Mouse (Mus musculus) forebrain, embryonic 11.5 days (tissue): ENCODE measurements around the gene Cdh23. TPM values are rescaled to one million over a fixed set of nuclear protein-coding genes. Genes with fewer than 3 reads are reported as not detected.

ENCODE experiments used
- ATAC-seq: fragments of 200-750 bp; cut with Nextera tagmentation; replicated peaks from 2 replicates; pipeline ENCODE4 v1.8.0; 2017; ENCODE audit warnings: moderate TSS enrichment; ENCODE audit not compliant: low FRiP score
- DNase-seq: peaks from one replicate; pipeline ENCODE4 v3.0.0-alpha.2; 2017; ENCODE audit warnings: low spot score
- H3K27ac ChIP-seq: fragments of 300-500 bp; sonication (generic); 2 replicates; pipeline ENCODE4 v1.5.1; 2014; ENCODE audit warnings: low read depth, low read length
- H3K27me3 ChIP-seq: fragments of 300-500 bp; sonication (generic); 2 replicates; pipeline ENCODE4 v1.6.1; 2014; ENCODE audit warnings: mild to moderate bottlenecking, low read length, mixed read lengths; ENCODE audit not compliant: control insufficient read depth, insufficient read depth
- H3K36me3 ChIP-seq: fragments of 300-500 bp; sonication (generic); 2 replicates; pipeline ENCODE4 v1.6.1; 2014; ENCODE audit warnings: mild to moderate bottlenecking, low read length, moderate library complexity, mixed read lengths; ENCODE audit not compliant: control insufficient read depth, insufficient read depth
- H3K4me1 ChIP-seq: fragments of 300-500 bp; sonication (generic); replicated peaks from 2 replicates; pipeline ENCODE4 v1.6.1; 2014; ENCODE audit warnings: low read length, mixed read lengths; ENCODE audit not compliant: control insufficient read depth, insufficient read depth
- H3K4me2 ChIP-seq: fragments of 300-500 bp; sonication (generic); 2 replicates; pipeline ENCODE4 v1.6.1; 2014; ENCODE audit warnings: low read depth, mild to moderate bottlenecking, low read length, moderate library complexity, mixed read lengths; ENCODE audit not compliant: severe bottlenecking
- H3K4me3 ChIP-seq: fragments of 300-500 bp; sonication (generic); 2 replicates; pipeline ENCODE4 v1.5.1; 2014; ENCODE audit warnings: low read depth, low read length
- H3K9ac ChIP-seq: fragments of 300-500 bp; sonication (generic); 2 replicates; pipeline ENCODE4 v1.6.1; 2014; ENCODE audit warnings: low read length
- H3K9me3 ChIP-seq: fragments of 300-500 bp; sonication (generic); 2 replicates; pipeline ENCODE4 v1.6.1; 2016; ENCODE audit warnings: low read length, mixed read lengths; ENCODE audit not compliant: control insufficient read depth
- WGBS: fragments of 180-500 bp; shearing (Covaris S2); extraction: QIAGEN DNeasy Blood & Tissue Kit; methylation state at CpG from one replicate; pipeline ENCODE4 v1.1.7; 2014; 5-methylcytosine and 5-hydroxymethylcytosine counted together
- polyA plus RNA-seq: library from polyadenylated mRNA; unstranded; fragments of >200 nt; fragmentation: Nextera tagmentation; extraction: Ambion mirVana; gene quantifications from 2 replicates; pipeline ENCODE4 v1.2.1, GENCODE M21; 2014

The Cdh23 gene
- polyA plus RNA-seq, 1 experiment from 2014 or later, result 0.36 TPM

- Histone ChIP-seq H3K9me3 (no peaks in the 10 kb centered on the region), H3K4me3 (no peak overlapping the region), H3K36me3 (no peaks in the 10 kb centered on the region), H3K4me2 (no peak overlapping the region), H3K27me3 (no peaks in the 10 kb centered on the region), H3K4me1 (0 out of 2 replicates have a peak, but pooled peaks cover 2% of the 10 kb centered on the region), H3K9ac (no peak overlapping the region), H3K27ac (no peak overlapping the region)
- ATAC-seq (no peak), DNase-seq (no peak)
- WGBS, result 82% methylated on average over 2 of the region's 2 CpGs
Observed at GRCm38 (mm10) chr10:60370098-60370497, 326.2 kb downstream of the Cdh23 start.

- Histone ChIP-seq H3K4me2 (no peak overlapping the region), H3K36me3 (no peaks in the 10 kb centered on the region), H3K27ac (no peak overlapping the region), H3K27me3 (no peaks in the 10 kb centered on the region), H3K4me1 (0 out of 2 replicates have a peak, but pooled peaks cover 2% of the 10 kb centered on the region), H3K9ac (no peak overlapping the region), H3K4me3 (no peak overlapping the region), H3K9me3 (no peaks in the 10 kb centered on the region)
- 83% methylated on average over 6 of the region's 6 CpGs for WGBS
- no peak for ATAC-seq
- DNase-seq, result no peak
Observed at GRCm38 (mm10) chr10:60369405-60369804, 326.9 kb downstream of the Cdh23 start.

- Histone ChIP-seq H3K27me3 (no peaks in the 10 kb centered on the region), H3K4me1 (no peaks in the 10 kb centered on the region), H3K36me3 (no peaks in the 10 kb centered on the region), H3K4me3 (no peak overlapping the region), H3K9ac (no peak overlapping the region), H3K9me3 (no peaks in the 10 kb centered on the region), H3K4me2 (no peak overlapping the region), H3K27ac (no peak overlapping the region)
- no peak for DNase-seq
- ATAC-seq, result no peak
- 86% methylated on average over 4 of the region's 4 CpGs for WGBS
Observed at GRCm38 (mm10) chr10:60367904-60368303, 328.4 kb downstream of the Cdh23 start.

- no peaks in the 10 kb centered on the region for H3K36me3 ChIP-seq
- H3K27me3 ChIP-seq, result no peaks in the 10 kb centered on the region
- H3K9me3 ChIP-seq, result no peaks in the 10 kb centered on the region
- no peak overlapping the region for H3K9ac ChIP-seq
- no peaks in the 10 kb centered on the region for H3K4me1 ChIP-seq
- H3K27ac ChIP-seq, result no peak overlapping the region
- no peak overlapping the region for H3K4me2 ChIP-seq
- WGBS, result 74% methylated on average over 2 of the region's 2 CpGs
- ATAC-seq (no peak), DNase-seq (no peak)
- no peak overlapping the region for H3K4me3 ChIP-seq
Observed at GRCm38 (mm10) chr10:60367145-60367544, 329.1 kb downstream of the Cdh23 start.

- no peaks in the 10 kb centered on the region for H3K36me3 ChIP-seq
- H3K9ac ChIP-seq, result no peak overlapping the region
- H3K4me1 ChIP-seq, result no peaks in the 10 kb centered on the region
- H3K4me3 ChIP-seq, result no peak overlapping the region
- no peaks in the 10 kb centered on the region for H3K9me3 ChIP-seq
- DNase-seq (no peak), ATAC-seq (no peak)
- no peaks in the 10 kb centered on the region for H3K27me3 ChIP-seq
- no peak overlapping the region for H3K4me2 ChIP-seq
- WGBS, result 69% methylated on average over 6 of the region's 6 CpGs
- H3K27ac ChIP-seq, result no peak overlapping the region
Observed at GRCm38 (mm10) chr10:60363426-60363825, 332.9 kb downstream of the Cdh23 start.

GRCm38 (mm10) chr10:60362310-60362628, 334.0 kb downstream of the Cdh23 start:
- Histone ChIP-seq H3K4me3 (no peak overlapping the region), H3K9ac (no peak overlapping the region), H3K36me3 (no peaks in the 10 kb centered on the region), H3K27ac (no peak overlapping the region), H3K4me1 (no peaks in the 10 kb centered on the region), H3K9me3 (no peaks in the 10 kb centered on the region), H3K4me2 (no peak overlapping the region), H3K27me3 (no peaks in the 10 kb centered on the region)
- ATAC-seq (no peak), DNase-seq (no peak)
- WGBS, result 66% methylated on average over 2 of the region's 2 CpGs

GRCm38 (mm10) chr10:60361615-60362309, 334.5 kb downstream of the Cdh23 start:
- H3K27ac ChIP-seq, result no peak overlapping the region

GRCm38 (mm10) chr10:60358776-60359175, 337.5 kb downstream of the Cdh23 start:
- no peaks in the 10 kb centered on the region for H3K4me1 ChIP-seq
- H3K36me3 ChIP-seq, result no peaks in the 10 kb centered on the region
- ATAC-seq, result no peak
- no peak overlapping the region for H3K4me2 ChIP-seq
- H3K27ac ChIP-seq, result no peak overlapping the region
- no peak overlapping the region for H3K9ac ChIP-seq
- no peak for DNase-seq
- 34% methylated on average over 4 of the region's 4 CpGs for WGBS
- no peak overlapping the region for H3K4me3 ChIP-seq
- H3K27me3 ChIP-seq, result no peaks in the 10 kb centered on the region
- H3K9me3 ChIP-seq, result no peaks in the 10 kb centered on the region

More at GRCm38 (mm10) chr10:60361615-60362309, 334.5 kb downstream of the Cdh23 start:
- DNase-seq (no peak), ATAC-seq (no peak)
- no peaks in the 10 kb centered on the region for H3K9me3 ChIP-seq
- no peaks in the 10 kb centered on the region for H3K27me3 ChIP-seq
- H3K36me3 ChIP-seq, result no peaks in the 10 kb centered on the region
- no peaks in the 10 kb centered on the region for H3K4me1 ChIP-seq
- H3K4me3 ChIP-seq, result no peak overlapping the region
- no peak overlapping the region for H3K4me2 ChIP-seq
- no peak overlapping the region for H3K9ac ChIP-seq
- WGBS, result 69% methylated on average over 12 of the region's 12 CpGs

- DNase-seq (no peak), ATAC-seq (no peak)
- no peak overlapping the region for H3K27ac ChIP-seq
- no peak overlapping the region for H3K4me3 ChIP-seq
- no peaks in the 10 kb centered on the region for H3K27me3 ChIP-seq
- 94% methylated on average over 14 of the region's 14 CpGs for WGBS
- H3K4me1 ChIP-seq, result no peaks in the 10 kb centered on the region
- no peak overlapping the region for H3K4me2 ChIP-seq
- no peak overlapping the region for H3K9ac ChIP-seq
- H3K36me3 ChIP-seq, result no peaks in the 10 kb centered on the region
- no peaks in the 10 kb centered on the region for H3K9me3 ChIP-seq
Observed at GRCm38 (mm10) chr10:60357901-60358300, 338.4 kb downstream of the Cdh23 start.
